In genomic region chr10:93159651-93160496, GRCm38 (mm10) we compare ENCODE assay signal across 8 mouse cellular contexts. TPM values are rescaled to one million over a fixed set of nuclear protein-coding genes. Genes with fewer than 3 reads are reported as not detected.
DNase-seq lines count a peak whose midpoint lies in the region; ATAC-seq and TF ChIP-seq lines count a peak whose summit lies in the region.

No protein-coding gene starts in this region.

- WGBS in heart, embryonic 13.5 days, result 18% methylated on average over 17 of the region's 17 CpGs
- WGBS in forebrain, embryonic 15.5 days, result 29% methylated on average over 17 of the region's 17 CpGs
- WGBS in liver, postnatal 0 days (ENCODE audit: insufficient replicate concordance), result 15% methylated on average over 17 of the region's 17 CpGs

- H3K4me2 ChIP-seq in heart, embryonic 13.5 days, result peak overlapping the region; percentile 75
- peak overlapping the region; percentile 73 for H3K4me2 ChIP-seq in forebrain, embryonic 15.5 days (replicated peaks)
- H3K4me2 ChIP-seq in liver, postnatal 0 days (ENCODE audit: low read depth, low read length), result peak overlapping the region; percentile 82

- DNase-seq in heart, adult 8-10 months (ENCODE audit: low spot score), result no peak
- DNase-seq in liver, postnatal 0 days, result no peak
- DNase-seq in adrenal gland, adult 2 months, result no peak
- no peak for DNase-seq in layer of hippocampus, adult 8-10 months (ENCODE audit: low spot score in 2 of 2)
- no peak for DNase-seq in cerebellum, postnatal 4 days (ENCODE audit: low spot score in 2 of 2)

- no peak for ATAC-seq in heart, embryonic 13.5 days (ENCODE audit: extremely low read depth, insufficient number of reproducible peaks, low FRiP score, low TSS enrichment)
- peak; percentile 77; the same call in 1 of the 2 replicates for ATAC-seq in forebrain, embryonic 15.5 days (replicated peaks)
- ATAC-seq in liver, postnatal 0 days, result peak; percentile 30

- H3K9me3 ChIP-seq in heart, embryonic 13.5 days, result no peaks in the 10 kb centered on the region
- no peaks in the 10 kb centered on the region for H3K9me3 ChIP-seq in ES-Bruce4 (replicated peaks; ENCODE audit: control insufficient read depth, insufficient read depth, low read length, poor library complexity, severe bottlenecking)
- H3K9me3 ChIP-seq in forebrain, embryonic 15.5 days, result no peaks in the 10 kb centered on the region
- no peaks in the 10 kb centered on the region for H3K9me3 ChIP-seq in liver, postnatal 0 days (ENCODE audit: low read length)

- no peak for TF ChIP-seq EP300 in ES-Bruce4 (IDR thresholded peaks at IDR 0.05; ENCODE audit: insufficient read depth, low read depth, low read length)
- TF ChIP-seq EP300 in liver, postnatal 0 days (IDR thresholded peaks at IDR 0.05; ENCODE audit: low read depth), result no peak

- peak overlapping the region; percentile 67; the same call in 1 of the 2 replicates for H3K27ac ChIP-seq in heart, embryonic 13.5 days (replicated peaks)
- H3K27ac ChIP-seq in ES-Bruce4 (ENCODE audit: insufficient read depth, low read length), result no peak overlapping the region
- H3K27ac ChIP-seq in forebrain, embryonic 15.5 days (replicated peaks), result peak overlapping the region; percentile 99
- H3K27ac ChIP-seq in liver, postnatal 0 days (ENCODE audit: low read depth), result peak overlapping the region; percentile 4; the same call in 1 of the 2 replicates

- no peak for TF ChIP-seq CTCF in ES-Bruce4 (IDR thresholded peaks at IDR 0.05; ENCODE audit: low read depth, low read length)
- no peak for TF ChIP-seq CTCF in liver, postnatal 0 days (IDR thresholded peaks at IDR 0.05; ENCODE audit: low read depth)

- H3K9ac ChIP-seq in heart, embryonic 13.5 days, result peak overlapping the region; percentile 98
- peak overlapping the region; percentile 99 for H3K9ac ChIP-seq in ES-Bruce4 (ENCODE audit: low read depth, poor library complexity, severe bottlenecking)
- no peak overlapping the region; the same call in 1 of the 2 replicates for H3K9ac ChIP-seq in forebrain, embryonic 15.5 days (replicated peaks)
- peak overlapping the region; percentile 31 for H3K9ac ChIP-seq in liver, postnatal 0 days (replicated peaks)

- H3K4me3 ChIP-seq in heart, embryonic 13.5 days, result peak overlapping the region; percentile 85
- H3K4me3 ChIP-seq in ES-Bruce4 (ENCODE audit: low read depth, low read length), result peak overlapping the region; percentile 87
- peak overlapping the region; percentile 89 for H3K4me3 ChIP-seq in forebrain, embryonic 15.5 days
- H3K4me3 ChIP-seq in liver, postnatal 0 days (ENCODE audit: low read depth, low read length), result peak overlapping the region; percentile 99

- H3K4me1 ChIP-seq in heart, embryonic 13.5 days, result peaks cover 26% of the 10 kb centered on the region
- H3K4me1 ChIP-seq in ES-Bruce4 (ENCODE audit: control insufficient read depth, insufficient read depth, low read length), result no peaks in the 10 kb centered on the region
- H3K4me1 ChIP-seq in forebrain, embryonic 15.5 days, result peaks cover 21% of the 10 kb centered on the region
- H3K4me1 ChIP-seq in liver, postnatal 0 days (ENCODE audit: insufficient read depth), result peaks cover 23% of the 10 kb centered on the region

- TF ChIP-seq POLR2A in ES-Bruce4 (IDR thresholded peaks at IDR 0.05; ENCODE audit: insufficient read depth, low read length), result peak; percentile 59

- no peaks in the 10 kb centered on the region for H3K36me3 ChIP-seq in heart, embryonic 13.5 days
- H3K36me3 ChIP-seq in ES-Bruce4 (ENCODE audit: control insufficient read depth, insufficient read depth, low read length, poor library complexity, severe bottlenecking), result no peaks in the 10 kb centered on the region
- no peaks in the 10 kb centered on the region for H3K36me3 ChIP-seq in forebrain, embryonic 15.5 days
- no peaks in the 10 kb centered on the region for H3K36me3 ChIP-seq in liver, postnatal 0 days (replicated peaks; ENCODE audit: insufficient read depth, low read length)

- H3K27me3 ChIP-seq in heart, embryonic 13.5 days (replicated peaks), result no peaks in the 10 kb centered on the region
- H3K27me3 ChIP-seq in ES-Bruce4 (ENCODE audit: control insufficient read depth, insufficient read depth, low read length, poor library complexity, severe bottlenecking), result no peaks in the 10 kb centered on the region
- no peaks in the 10 kb centered on the region for H3K27me3 ChIP-seq in forebrain, embryonic 15.5 days
- no peaks in the 10 kb centered on the region for H3K27me3 ChIP-seq in liver, postnatal 0 days (ENCODE audit: insufficient read depth, low read length)

RNA-seq across cellular contexts. Expression of gene Cdk17, which starts 0.8 kb away (rescaled TPM):
- polyA plus RNA-seq in heart, embryonic 13.5 days (2015; fragmentation: Nextera tagmentation; extraction: Ambion mirVana), result 15.0 and 15.5 TPM in 2 replicates
- 10 to 100 TPM; 12.3 to 18.1 (median 16.0) TPM for total RNA-seq in heart, adult 8-10 months (2022)
- 42.9 and 44.2 TPM in 2 replicates for polyA plus RNA-seq in ES-Bruce4 (2011; ENCODE audit: insufficient read depth, insufficient read length, low read depth, missing spikeins)
- 50.2 and 57.3 TPM in 2 replicates for polyA plus RNA-seq in forebrain, embryonic 15.5 days (2015; fragmentation: Nextera tagmentation; extraction: Ambion mirVana)
- polyA plus RNA-seq in liver, postnatal 0 days (2015; fragmentation: Nextera tagmentation; extraction: Ambion mirVana), result 7.4 and 8.4 TPM in 2 replicates
- total RNA-seq in adrenal gland, adult 2 months (2021), result 10 to 100 TPM; 26.5 to 30.0 TPM
- 8.7 and 9.3 TPM in 2 replicates for polyA plus RNA-seq in adrenal gland, adult 2 months (2012; rRNA removed)
- 100 to 1,000 TPM; 169 to 201 (median 193) TPM for total RNA-seq in layer of hippocampus, adult 8-10 months (2022)
